Comparison of ENCODE assay signal across 9 mouse cellular contexts in the genomic region with DNA sequence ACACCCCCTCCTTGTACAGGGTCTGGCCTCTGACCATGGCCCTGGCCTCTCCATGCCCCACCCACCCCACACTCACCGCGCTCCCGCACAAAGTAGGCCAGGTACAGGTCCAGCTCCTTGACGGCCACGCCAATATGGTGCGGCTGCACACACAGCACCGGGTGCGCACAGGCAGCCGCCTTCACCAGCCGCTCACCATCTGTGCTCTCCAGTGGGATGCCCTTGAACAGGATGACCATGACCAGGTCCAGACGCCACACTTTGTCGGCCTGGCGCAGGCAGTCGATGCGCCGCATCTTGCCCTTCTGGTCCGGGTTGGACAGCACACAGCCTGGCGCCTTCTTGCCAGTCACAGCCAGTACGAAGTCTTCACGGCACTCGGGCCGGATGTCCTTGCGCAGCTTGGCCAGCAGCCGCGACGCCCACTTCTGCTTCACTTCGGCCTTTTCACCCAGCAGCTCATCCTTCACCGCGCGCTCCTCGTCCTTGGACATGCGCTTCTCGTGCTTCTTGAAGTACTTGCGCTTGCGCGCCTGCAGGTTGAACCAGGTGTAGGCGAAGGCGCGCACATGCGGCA. TPM values are rescaled to one million over a fixed set of nuclear protein-coding genes. Genes with fewer than 3 reads are reported as not detected.
DNase-seq lines count a peak whose midpoint lies in the region; ATAC-seq and TF ChIP-seq lines count a peak whose summit lies in the region.
"Had no signal": no experiment of that assay in that cellular context is flagged by ENCODE, and none has a peak within 500 bp of the region (broad histone marks: within the 10 kb centered on the region; RNA-seq: fewer than 3 reads in every experiment).

No protein-coding gene starts in this region.

- peaks cover 39% of the 10 kb centered on the region for H3K4me1 ChIP-seq in midbrain, embryonic 15.5 days

- no peak for TF ChIP-seq CTCF in gastrocnemius, adult 2 months (IDR thresholded peaks at IDR 0.05)

- intact Hi-C loops in gastrocnemius, adult 2 months (cut with DNase I): no loop called here

- H3K4me3 ChIP-seq in gastrocnemius, adult 2 months: peak overlapping the region; percentile 70
- no peak overlapping the region for H3K4me3 ChIP-seq in midbrain, embryonic 15.5 days
- H3K4me3 ChIP-seq: limb, embryonic 13.5 days had no signal

- no peaks in the 10 kb centered on the region for H3K36me3 ChIP-seq in midbrain, embryonic 15.5 days (replicated peaks)

- 87% methylated on average over 40 of the region's 40 CpGs for WGBS in midbrain, embryonic 15.5 days

- ATAC-seq in midbrain, embryonic 15.5 days (replicated peaks): no peak

- no peak overlapping the region for H3K4me2 ChIP-seq in midbrain, embryonic 15.5 days
- H3K4me2 ChIP-seq: limb, embryonic 13.5 days had no signal

- peak; percentile 95 for DNase-seq in heart, adult 11 months
- no peak for DNase-seq in heart, adult 8-10 months (ENCODE audit: low spot score)
- DNase-seq in right cerebral cortex, postnatal 25 days: peak; percentile 6
- no peak for DNase-seq in right cerebral cortex, adult 2 months (ENCODE audit: low spot score in 2 of 2)
- peak; percentile 62 for DNase-seq in gastrocnemius, adult 2 months
- peak; percentile 57 for DNase-seq in testis, postnatal 14 days (ENCODE audit: low spot score)
- DNase-seq in T-cell, adult 2 months (ENCODE audit: low spot score): no peak

- no peak overlapping the region for H3K9ac ChIP-seq in midbrain, embryonic 15.5 days
- H3K9ac ChIP-seq: limb, embryonic 13.5 days had no signal

- H3K27ac ChIP-seq in gastrocnemius, adult 2 months: peak overlapping the region; percentile 97
- no peak overlapping the region for H3K27ac ChIP-seq in midbrain, embryonic 15.5 days
- H3K27ac ChIP-seq: limb, embryonic 13.5 days had no signal

- no peaks in the 10 kb centered on the region; the same call in 1 of the 2 replicates for H3K27me3 ChIP-seq in midbrain, embryonic 15.5 days (replicated peaks)

- H3K9me3 ChIP-seq in midbrain, embryonic 15.5 days: no peaks in the 10 kb centered on the region
- H3K9me3 ChIP-seq: limb, embryonic 13.5 days had no signal

RNA-seq across cellular contexts. Expression of gene Smim24, which starts 27.4 kb away (rescaled TPM):
- total RNA-seq in heart, adult 8-10 months (2022): 1 to 10 TPM; 1.4 to 2.4 (median 1.9) TPM
- total RNA-seq in gastrocnemius, adult 2 months (2021): not detected
- 1.4 and 1.6 TPM in 2 replicates for polyA plus RNA-seq in midbrain, embryonic 15.5 days (2015; fragmentation: Nextera tagmentation; extraction: Ambion mirVana)

RNA-seq across cellular contexts. Expression of gene Gm48552, which starts 31.5 kb away (rescaled TPM):
- under 1 TPM in 2 of 4 experiments, not detected in 2; 0.50 to 0.72 TPM for total RNA-seq in heart, adult 8-10 months (2022)
- total RNA-seq in gastrocnemius, adult 2 months (2021): 1 to 10 TPM in 1 of 2 experiments, under 1 TPM in 1; 0.84 to 1.0 TPM
- polyA plus RNA-seq in midbrain, embryonic 15.5 days (2015; fragmentation: Nextera tagmentation; extraction: Ambion mirVana): 2.7 and 3.3 TPM in 2 replicates

RNA-seq across cellular contexts. Expression of gene Nfic, which starts 35.2 kb away (rescaled TPM):
- total RNA-seq in heart, adult 8-10 months (2022): 100 to 1,000 TPM; 100 to 132 (median 108) TPM
- total RNA-seq in gastrocnemius, adult 2 months (2021): 100 to 1,000 TPM; 207 to 215 TPM
- polyA plus RNA-seq in midbrain, embryonic 15.5 days (2015; fragmentation: Nextera tagmentation; extraction: Ambion mirVana): 18.1 and 22.8 TPM in 2 replicates

RNA-seq across cellular contexts. Expression of gene Gm48551, which starts 36.0 kb away (rescaled TPM):
- 1 to 10 TPM in 2 of 4 experiments, under 1 TPM in 2; 0.73 to 1.3 (median 1.0) TPM for total RNA-seq in heart, adult 8-10 months (2022)
- total RNA-seq in gastrocnemius, adult 2 months (2021): 1 to 10 TPM in 1 of 2 experiments, under 1 TPM in 1; 0.87 to 2.8 TPM
- 8.4 and 9.3 TPM in 2 replicates for polyA plus RNA-seq in midbrain, embryonic 15.5 days (2015; fragmentation: Nextera tagmentation; extraction: Ambion mirVana)

RNA-seq across cellular contexts. Expression of gene Dohh, which starts 36.1 kb away (rescaled TPM):
- total RNA-seq in heart, adult 8-10 months (2022): 10 to 100 TPM; 49.1 to 55.0 (median 53.8) TPM
- total RNA-seq in gastrocnemius, adult 2 months (2021): 10 to 100 TPM; 38.1 to 39.8 TPM
- polyA plus RNA-seq in midbrain, embryonic 15.5 days (2015; fragmentation: Nextera tagmentation; extraction: Ambion mirVana): 90.4 and 92.6 TPM in 2 replicates

Comparison
In these comparisons a context has a peak if more than half of its experiments do, and no peak if none do; other contexts are left out.
1. DNase-seq: peak in heart, adult 11 months (single experiment), right cerebral cortex, postnatal 25 days (single experiment), gastrocnemius, adult 2 months (single experiment) and testis, postnatal 14 days (single experiment); none in heart, adult 8-10 months (single experiment), right cerebral cortex, adult 2 months (0 of 2) and T-cell, adult 2 months (single experiment).